Mouse (Mus musculus) spleen, adult 10 weeks (tissue): ENCODE measurements around the gene Cyp2c39. TPM values are rescaled to one million over a fixed set of nuclear protein-coding genes. Genes with fewer than 3 reads are reported as not detected.

Experiments used
- polyA plus RNA-seq: library from polyadenylated mRNA; stranded (reverse); fragments of 350-450 nt; fragmentation: Illumina TruSeq; extraction: RNeasy Lipid Tissue Mini Kit (QIAGEN cat#74804); gene quantifications from one replicate; pipeline ENCODE4 v1.2.3, GENCODE M21; 2015; ENCODE audit warnings: low replicate concordance; ENCODE audit not compliant: insufficient read depth

Gene Cyp2c39
- not detected for polyA plus RNA-seq

GRCm38 (mm10) chr19:39510534-39510933 is at the start of gene Cyp2c39:
Cyp2c39 (plus strand) TSS chr19:39510862.

GRCm38 (mm10) chr19:39462941-39463340 is 47.7 kb upstream of the Cyp2c39 start, which contains the start of gene Cyp2c38:
Cyp2c38 (minus strand) TSS chr19:39463075.

Other genes with a start within 250 kb of the Cyp2c39 start
- gene Cyp2c29, start 241.5 kb upstream of the Cyp2c39 start, polyA plus RNA-seq = not detected
- gene Cyp2c38, start 47.8 kb upstream of the Cyp2c39 start, polyA plus RNA-seq = not detected
- not detected for gene Cyp2c67, start 138.2 kb downstream of the Cyp2c39 start, polyA plus RNA-seq
- gene Cyp2c68, start 230.2 kb downstream of the Cyp2c39 start, polyA plus RNA-seq = not detected